In the genomic region with DNA sequence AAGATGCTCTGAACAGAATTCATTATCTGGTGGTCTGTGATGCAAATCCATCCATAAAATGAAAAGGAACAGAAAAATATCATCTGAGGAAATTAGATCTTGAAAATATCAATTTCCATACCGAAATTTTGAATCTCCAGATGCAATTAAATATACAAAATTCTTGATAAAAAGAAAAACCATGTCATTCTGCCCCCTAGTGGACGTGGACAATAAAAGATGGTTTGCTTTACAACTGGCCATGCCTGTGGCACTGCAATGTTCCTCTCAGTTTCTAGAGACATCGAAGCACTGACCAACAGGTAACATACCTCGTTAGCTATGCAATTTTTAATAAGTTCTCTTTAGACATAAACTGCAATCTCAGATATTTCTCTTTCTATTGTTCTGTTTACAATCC, we compare ENCODE assay signal across 10 mouse cellular contexts.
DNase-seq lines count a peak whose midpoint lies in the region; ATAC-seq and TF ChIP-seq lines count a peak whose summit lies in the region.
"Had no signal": no experiment of that assay in that cellular context is flagged by ENCODE, and none has a peak within 500 bp of the region (broad histone marks: within the 10 kb centered on the region; RNA-seq: fewer than 3 reads in every experiment).

No protein-coding gene starts in this region.

- H3K36me3 ChIP-seq in hindbrain, postnatal 0 days (ENCODE audit: insufficient read depth, low read length): no peaks in the 10 kb centered on the region
- H3K36me3 ChIP-seq in hindbrain, embryonic 14.5 days (replicated peaks; ENCODE audit: control insufficient read depth, insufficient read depth): no peaks in the 10 kb centered on the region
- no peaks in the 10 kb centered on the region for H3K36me3 ChIP-seq in kidney, embryonic 15.5 days
- H3K36me3 ChIP-seq: heart, embryonic 15.5 days had no signal

- no peak for ATAC-seq in hindbrain, postnatal 0 days
- no peak for ATAC-seq in hindbrain, embryonic 14.5 days (ENCODE audit: low FRiP score)
- peak; percentile 57 for ATAC-seq in megakaryocyte progenitor cell, adult 5-6 weeks (replicated peaks; ENCODE audit: poor library complexity)
- no peak for ATAC-seq in kidney, embryonic 15.5 days (replicated peaks; ENCODE audit: low FRiP score)
- ATAC-seq: midbrain, embryonic 16.5 days had no signal

- whole genome bisulfite sequencing in hindbrain, postnatal 0 days: 54% methylated on average over 4 of the region's 4 CpGs
- WGBS in hindbrain, embryonic 14.5 days: 55% methylated on average over 4 of the region's 4 CpGs
- WGBS in kidney, embryonic 15.5 days: 50% methylated on average over 4 of the region's 4 CpGs

- no peaks in the 10 kb centered on the region for H3K4me1 ChIP-seq in hindbrain, postnatal 0 days (ENCODE audit: insufficient read depth, low read length)
- no peaks in the 10 kb centered on the region for H3K4me1 ChIP-seq in hindbrain, embryonic 14.5 days (replicated peaks; ENCODE audit: control insufficient read depth, insufficient read depth, low read length)
- H3K4me1 ChIP-seq in kidney, embryonic 15.5 days: no peaks in the 10 kb centered on the region
- H3K4me1 ChIP-seq: heart, embryonic 15.5 days had no signal

- DNase-seq in hindbrain, postnatal 0 days (ENCODE audit: low spot score): peak; percentile 48
- DNase-seq in hindbrain, embryonic 14.5 days (ENCODE audit: low spot score): no peak
- peak; percentile 1 for DNase-seq in ovary, postnatal 14 days (ENCODE audit: low spot score)
- no peak for DNase-seq in ovary, adult 18-20 months (ENCODE audit: low spot score)
- peak; percentile 35 for DNase-seq in brain, embryonic 14.5 days (ENCODE audit: low read depth)
- no peak for DNase-seq in right cerebral cortex, postnatal 10 days (ENCODE audit: low spot score in 2 of 2)

- no peak overlapping the region for H3K4me2 ChIP-seq in hindbrain, postnatal 0 days (ENCODE audit: low read depth, low read length)
- H3K4me2 ChIP-seq in hindbrain, embryonic 14.5 days (replicated peaks): no peak overlapping the region
- H3K4me2 ChIP-seq in kidney, embryonic 15.5 days: no peak overlapping the region
- H3K4me2 ChIP-seq: heart, embryonic 15.5 days had no signal

- no peak for TF ChIP-seq POLR2A in brain, embryonic 14.5 days (IDR thresholded peaks at IDR 0.05; ENCODE audit: borderline replicate concordance, extremely low read depth, insufficient read depth, insufficient read length, poor library complexity, severe bottlenecking)

- no peak overlapping the region for H3K9ac ChIP-seq in hindbrain, postnatal 0 days (replicated peaks; ENCODE audit: low read length)
- H3K9ac ChIP-seq in hindbrain, embryonic 14.5 days: no peak overlapping the region
- H3K9ac ChIP-seq in kidney, embryonic 15.5 days: no peak overlapping the region
- H3K9ac ChIP-seq: heart, embryonic 15.5 days had no signal

- no peak overlapping the region for H3K27ac ChIP-seq in hindbrain, postnatal 0 days
- no peak overlapping the region for H3K27ac ChIP-seq in hindbrain, embryonic 14.5 days
- no peak overlapping the region for H3K27ac ChIP-seq in kidney, embryonic 15.5 days
- H3K27ac ChIP-seq: heart, embryonic 15.5 days had no signal

- peak; percentile 54 for TF ChIP-seq CTCF in hindbrain, postnatal 0 days (IDR thresholded peaks at IDR 0.05; ENCODE audit: low read depth)
- no peak; the same call in 1 of the 2 replicates for TF ChIP-seq CTCF in brain, embryonic 14.5 days (IDR thresholded peaks at IDR 0.05; ENCODE audit: borderline replicate concordance, extremely low read depth, insufficient read depth, insufficient read length)

- no peaks in the 10 kb centered on the region for H3K9me3 ChIP-seq in hindbrain, postnatal 0 days (ENCODE audit: low read length)
- H3K9me3 ChIP-seq in hindbrain, embryonic 14.5 days (ENCODE audit: control insufficient read depth, low read length): no peaks in the 10 kb centered on the region
- no peaks in the 10 kb centered on the region for H3K9me3 ChIP-seq in kidney, embryonic 15.5 days (replicated peaks)
- H3K9me3 ChIP-seq: heart, embryonic 15.5 days had no signal

- H3K27me3 ChIP-seq in hindbrain, postnatal 0 days (ENCODE audit: insufficient read depth, low read length): no peaks in the 10 kb centered on the region
- no peaks in the 10 kb centered on the region for H3K27me3 ChIP-seq in hindbrain, embryonic 14.5 days (ENCODE audit: control insufficient read depth, insufficient read depth, low read length)
- no peaks in the 10 kb centered on the region for H3K27me3 ChIP-seq in kidney, embryonic 15.5 days
- H3K27me3 ChIP-seq: heart, embryonic 15.5 days had no signal

- no peak overlapping the region for H3K4me3 ChIP-seq in hindbrain, postnatal 0 days (ENCODE audit: low read length)
- no peak overlapping the region for H3K4me3 ChIP-seq in hindbrain, embryonic 14.5 days (replicated peaks; ENCODE audit: low read length)
- no peak overlapping the region for H3K4me3 ChIP-seq in kidney, embryonic 15.5 days (replicated peaks)
- H3K4me3 ChIP-seq: heart, embryonic 15.5 days had no signal

Comparison
In these comparisons a context has a peak if more than half of its experiments do, and no peak if none do; other contexts are left out.
1. DNase-seq: peak in hindbrain, postnatal 0 days (single experiment), ovary, postnatal 14 days (single experiment) and brain, embryonic 14.5 days (single experiment); none in hindbrain, embryonic 14.5 days (single experiment), ovary, adult 18-20 months (single experiment) and right cerebral cortex, postnatal 10 days (0 of 2).